In the genomic region with DNA sequence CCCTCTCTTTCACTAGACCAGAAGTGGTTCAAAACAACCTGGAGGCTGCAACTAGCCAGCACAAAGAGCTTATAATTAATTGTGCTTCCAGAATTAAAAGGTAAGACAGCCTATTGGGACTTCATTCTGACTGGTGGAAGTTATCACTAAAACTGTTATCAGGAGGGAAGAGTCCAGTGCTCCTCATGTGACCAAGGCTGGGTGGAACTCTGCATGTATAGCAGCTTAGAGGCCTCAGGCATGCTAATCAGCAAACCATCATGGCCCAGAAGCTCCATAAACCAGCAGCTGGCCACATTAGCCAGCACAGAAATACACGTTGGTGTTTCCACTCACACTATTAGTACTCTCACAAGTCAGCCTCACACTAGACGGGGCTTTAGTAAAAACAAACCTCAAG, we compare ENCODE assay signal across 13 mouse cellular contexts.
"Had no signal": no experiment of that assay in that cellular context is flagged by ENCODE, and none has a peak within 500 bp of the region (broad histone marks: within the 10 kb centered on the region; RNA-seq: fewer than 3 reads in every experiment).

No protein-coding gene starts in this region.

- H3K4me1 ChIP-seq: limb, embryonic 13.5 days; midbrain, embryonic 10.5 days; neural tube, embryonic 15.5 days had no signal

- H3K9ac ChIP-seq: limb, embryonic 13.5 days; neural tube, embryonic 15.5 days had no signal

- H3K4me2 ChIP-seq: limb, embryonic 13.5 days; neural tube, embryonic 15.5 days had no signal

- H3K9me3 ChIP-seq: limb, embryonic 13.5 days; midbrain, embryonic 10.5 days; neural tube, embryonic 15.5 days had no signal

- H3K27me3 ChIP-seq: limb, embryonic 13.5 days; neural tube, embryonic 15.5 days had no signal

- H3K27ac ChIP-seq: limb, embryonic 13.5 days; midbrain, embryonic 10.5 days; neural tube, embryonic 15.5 days had no signal

- H3K4me3 ChIP-seq: limb, embryonic 13.5 days; midbrain, embryonic 10.5 days; myocyte; neural tube, embryonic 15.5 days had no signal

- DNase-seq: kidney, adult 8-10 months; kidney, postnatal 25 days; left cerebral cortex, postnatal 4 days; lung, adult 18-20 months; midbrain, embryonic 14.5 days; right cerebral cortex, postnatal 4 days; spleen, adult 18-20 months; thymus, adult 18-20 months; thymus, postnatal 14 days had no signal
